Mouse (Mus musculus): ENCODE results near the gene Ankrd44. TPM values are rescaled to one million over a fixed set of nuclear protein-coding genes. Genes with fewer than 3 reads are reported as not detected.
A peak's percentile ranks its signal among the peaks of the same experiment; 100 is the strongest.

Gene Ankrd44
- total RNA-seq, 1 experiment from 2014 or later: 49.5 TPM

DNA sequence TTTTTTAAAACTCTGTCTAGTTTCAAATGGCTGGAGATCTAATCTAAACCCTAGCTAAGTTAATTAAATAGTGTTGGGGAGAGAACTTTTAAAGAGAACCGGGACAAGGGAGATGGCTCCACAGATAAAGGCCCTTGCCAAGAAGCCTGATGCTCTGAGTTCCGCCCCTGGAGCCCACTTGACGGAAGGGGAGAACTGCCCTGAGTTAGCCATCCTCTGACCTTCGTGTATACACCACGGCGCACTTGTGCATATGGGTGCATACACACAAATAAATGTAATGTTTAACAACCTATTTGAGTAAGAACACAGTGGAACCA is 87.7 kb downstream of the Ankrd44 start:
- no peak for ATAC-seq (replicated peaks in 1 of 2; ENCODE audit: insufficient read depth in 1 of 2, low FRiP score in 2 of 2, low TSS enrichment in 1 of 2, low read depth in 1 of 2, poor library complexity in 2 of 2, severe bottlenecking in 2 of 2)

DNA sequence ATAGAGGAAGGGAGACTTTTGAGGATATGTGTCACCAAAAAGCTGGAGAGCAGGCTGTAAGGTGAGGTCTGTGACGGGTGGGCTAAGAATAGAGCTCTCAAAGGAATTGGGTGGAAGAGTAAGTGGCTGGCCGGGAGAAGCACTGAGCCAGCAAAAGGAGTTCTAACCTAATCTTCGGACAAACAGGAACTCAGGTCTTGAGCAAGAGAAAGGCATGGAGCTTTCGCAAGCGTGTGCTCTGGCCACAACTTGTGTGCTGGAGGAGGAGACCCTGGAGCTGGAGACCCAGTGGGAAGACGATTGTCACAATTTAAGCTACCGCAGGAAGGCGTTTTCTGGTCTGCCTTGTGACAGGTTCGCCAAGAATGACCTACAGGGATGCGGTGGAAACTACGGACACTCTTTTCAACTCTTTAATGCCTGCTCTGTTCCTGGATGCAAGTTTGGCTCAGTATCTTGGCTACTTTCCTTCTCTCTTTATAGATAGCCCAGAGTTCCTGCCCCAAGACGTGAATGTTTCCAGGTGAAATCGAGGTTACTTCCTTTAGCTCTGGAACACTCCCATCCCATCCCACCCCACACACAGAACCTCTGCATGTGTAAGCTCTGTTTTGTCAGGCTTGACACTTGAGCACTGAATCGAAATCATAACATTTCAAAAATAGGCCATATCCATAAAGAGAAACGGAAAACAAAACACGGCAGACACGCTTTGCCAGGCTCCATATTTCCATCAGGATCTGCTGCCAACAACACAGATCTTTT is 88.3 kb downstream of the Ankrd44 start:
- ATAC-seq (replicated peaks in 1 of 2; ENCODE audit: insufficient read depth in 1 of 2, low FRiP score in 2 of 2, low TSS enrichment in 1 of 2, low read depth in 1 of 2, poor library complexity in 2 of 2, severe bottlenecking in 2 of 2): peak; percentile 33 to 34; a peak in 2 of 4 replicates

DNA sequence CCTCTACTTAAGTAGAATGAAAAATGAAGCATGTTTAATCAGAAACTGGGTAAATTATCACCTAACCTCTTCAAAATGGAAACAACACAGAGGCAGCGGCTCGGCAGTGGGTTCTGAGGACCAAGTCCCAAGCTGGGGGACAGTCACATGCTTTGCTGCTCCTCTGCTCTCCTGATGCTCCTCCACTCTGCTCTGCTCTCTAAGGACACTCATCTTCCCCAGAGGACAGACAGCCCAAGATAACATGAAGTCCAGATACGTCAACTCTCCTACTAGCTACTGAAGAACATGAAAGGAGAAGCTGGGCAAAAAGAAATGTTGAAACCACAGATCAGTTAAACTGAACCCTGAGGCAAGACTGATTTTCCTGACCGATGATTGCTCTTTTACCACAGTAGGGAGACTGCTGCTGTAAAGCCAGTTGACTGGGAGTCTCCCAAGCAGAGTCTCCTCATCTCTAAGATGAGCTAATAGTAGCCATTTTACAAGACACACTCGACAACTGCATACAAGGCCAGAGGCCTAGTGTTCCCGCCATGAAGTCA is 90.5 kb downstream of the Ankrd44 start:
- ATAC-seq (replicated peaks in 1 of 2; ENCODE audit: insufficient read depth in 1 of 2, low FRiP score in 2 of 2, low TSS enrichment in 1 of 2, low read depth in 1 of 2, poor library complexity in 2 of 2, severe bottlenecking in 2 of 2): peak in 1 of 2 experiments; percentile 41; a peak in 1 of 4 replicates

DNA sequence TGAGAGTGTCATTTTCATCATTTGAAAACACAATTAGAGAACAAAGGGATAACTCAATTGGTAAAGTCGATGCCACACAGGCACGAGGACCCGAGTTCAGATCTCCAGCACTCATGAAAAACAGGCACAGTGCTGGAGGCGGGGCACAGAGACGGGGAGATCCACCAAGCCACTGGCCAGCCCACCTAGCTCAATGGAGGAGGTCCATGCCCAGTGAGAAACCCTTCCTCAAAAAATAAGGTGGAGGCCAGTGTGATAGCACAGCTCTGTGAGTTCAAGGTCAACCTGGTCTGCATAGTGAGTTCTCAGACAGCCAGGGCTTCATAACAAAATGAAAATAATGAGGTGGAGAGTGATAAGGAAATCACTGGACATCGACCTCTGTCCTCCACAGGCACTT is 93.0 kb downstream of the Ankrd44 start:
- no peak for ATAC-seq (replicated peaks in 1 of 2; ENCODE audit: insufficient read depth in 1 of 2, low FRiP score in 2 of 2, low TSS enrichment in 1 of 2, low read depth in 1 of 2, poor library complexity in 2 of 2, severe bottlenecking in 2 of 2)

DNA sequence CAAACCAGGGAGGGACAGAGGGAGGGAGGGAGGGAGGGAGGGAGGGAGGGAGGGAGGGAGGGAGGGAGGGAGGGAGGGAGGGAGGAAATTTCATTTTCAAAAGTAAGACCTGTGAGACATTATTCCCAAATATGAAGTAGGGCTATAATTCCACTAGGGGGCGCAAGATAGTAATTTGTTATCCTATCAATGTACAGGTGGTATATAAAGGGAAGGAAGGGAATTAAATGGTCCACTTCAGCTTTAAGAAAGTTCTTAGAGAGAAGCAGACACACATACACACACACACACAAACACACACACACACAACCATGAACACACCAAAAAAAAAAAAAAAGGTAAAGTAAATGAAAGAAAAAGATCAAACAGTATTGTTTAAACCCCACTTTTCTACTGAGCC is 93.4 kb downstream of the Ankrd44 start:
- peak; percentile 37 to 51; a peak in 2 of 4 replicates for ATAC-seq (replicated peaks in 1 of 2; ENCODE audit: insufficient read depth in 1 of 2, low FRiP score in 2 of 2, low TSS enrichment in 1 of 2, low read depth in 1 of 2, poor library complexity in 2 of 2, severe bottlenecking in 2 of 2)

DNA sequence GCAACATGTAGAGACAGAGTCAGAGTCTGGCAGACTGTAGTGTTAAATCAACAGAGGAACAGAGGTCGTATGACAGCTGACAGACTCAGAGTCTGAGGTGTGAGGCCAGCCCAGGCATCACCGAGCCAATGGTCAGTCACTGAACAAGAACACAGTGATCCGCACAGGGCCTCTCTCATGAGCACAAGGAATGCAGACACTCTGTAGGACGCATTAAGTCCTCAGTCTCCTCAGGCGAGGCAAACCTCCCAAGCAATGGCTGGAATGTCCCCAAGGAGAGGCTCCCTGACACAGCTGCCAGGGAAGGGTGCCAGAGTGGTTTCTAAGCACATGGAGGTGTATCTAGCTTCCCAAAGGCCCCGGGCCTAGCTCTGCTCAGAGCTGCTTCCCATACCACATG is 96.0 kb downstream of the Ankrd44 start:
- no peak for ATAC-seq (replicated peaks in 1 of 2; ENCODE audit: insufficient read depth in 1 of 2, low FRiP score in 2 of 2, low TSS enrichment in 1 of 2, low read depth in 1 of 2, poor library complexity in 2 of 2, severe bottlenecking in 2 of 2)

DNA sequence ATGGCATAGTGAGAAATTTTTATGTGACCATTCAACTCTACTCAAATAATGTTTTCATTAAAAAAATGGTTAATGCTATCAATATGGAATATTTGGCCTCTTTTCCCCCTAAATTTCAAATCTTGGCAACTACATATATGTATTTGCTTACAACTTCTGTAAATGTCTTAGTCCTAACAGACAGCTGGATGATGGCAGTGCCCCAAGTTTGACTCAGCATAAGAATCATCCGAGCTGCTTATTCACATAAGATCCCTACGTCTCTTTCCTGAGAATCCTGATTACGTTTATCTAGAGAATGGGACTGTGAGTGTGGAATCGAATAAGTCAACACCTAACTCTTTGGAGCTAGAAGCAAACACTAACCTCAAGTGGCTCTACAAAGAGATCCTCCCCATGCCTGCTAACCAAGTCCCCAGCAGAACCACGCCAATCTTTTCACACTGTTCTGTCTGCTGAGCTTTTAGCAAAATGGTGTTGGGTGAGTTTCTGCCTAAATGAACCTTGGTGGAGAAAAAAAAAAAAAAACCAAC is 96.4 kb downstream of the Ankrd44 start:
- ATAC-seq (replicated peaks in 1 of 2; ENCODE audit: insufficient read depth in 1 of 2, low FRiP score in 2 of 2, low TSS enrichment in 1 of 2, low read depth in 1 of 2, poor library complexity in 2 of 2, severe bottlenecking in 2 of 2): no peak

DNA sequence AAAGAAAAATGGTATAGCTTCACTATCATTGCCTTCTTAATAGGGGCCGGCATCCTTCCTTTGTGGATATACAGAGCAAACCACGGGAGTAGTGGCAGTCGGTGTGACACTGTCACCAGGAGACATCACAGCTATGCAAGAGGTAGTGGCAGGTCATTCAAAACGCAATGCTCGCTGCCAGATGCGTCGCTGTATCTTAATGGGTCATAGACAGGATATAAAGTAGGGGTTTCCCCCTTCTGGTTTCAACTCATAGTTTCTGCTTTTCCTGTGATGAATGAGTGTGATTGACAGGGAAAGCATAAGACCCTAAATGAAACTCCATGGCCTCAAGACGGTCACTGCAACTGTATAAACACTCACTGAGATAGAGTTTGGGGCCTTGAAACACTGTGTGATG is 98.4 kb downstream of the Ankrd44 start:
- peak; percentile 57 to 80 for ATAC-seq (replicated peaks in 1 of 2; ENCODE audit: insufficient read depth in 1 of 2, low FRiP score in 2 of 2, low TSS enrichment in 1 of 2, low read depth in 1 of 2, poor library complexity in 2 of 2, severe bottlenecking in 2 of 2)

DNA sequence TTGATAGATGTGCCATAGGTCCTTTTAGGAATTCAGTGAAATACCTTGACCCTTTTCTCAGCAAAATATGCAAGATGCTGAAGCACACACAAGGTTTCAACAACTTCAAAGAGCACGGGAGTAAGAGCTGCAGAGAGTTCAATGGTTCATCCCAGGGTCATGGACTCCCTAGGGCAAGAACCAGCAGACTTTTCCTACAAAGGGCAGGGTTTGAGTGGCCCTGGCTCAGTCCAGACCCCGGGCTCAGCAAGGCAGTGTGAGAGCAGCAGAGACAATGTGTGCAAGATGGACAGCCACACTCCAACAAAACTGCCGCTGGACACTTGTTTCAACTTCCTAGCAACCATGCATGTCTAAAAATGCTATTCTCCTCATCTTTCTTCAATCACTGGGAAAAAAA is 98.8 kb downstream of the Ankrd44 start:
- ATAC-seq (replicated peaks in 1 of 2; ENCODE audit: insufficient read depth in 1 of 2, low FRiP score in 2 of 2, low TSS enrichment in 1 of 2, low read depth in 1 of 2, poor library complexity in 2 of 2, severe bottlenecking in 2 of 2): no peak

DNA sequence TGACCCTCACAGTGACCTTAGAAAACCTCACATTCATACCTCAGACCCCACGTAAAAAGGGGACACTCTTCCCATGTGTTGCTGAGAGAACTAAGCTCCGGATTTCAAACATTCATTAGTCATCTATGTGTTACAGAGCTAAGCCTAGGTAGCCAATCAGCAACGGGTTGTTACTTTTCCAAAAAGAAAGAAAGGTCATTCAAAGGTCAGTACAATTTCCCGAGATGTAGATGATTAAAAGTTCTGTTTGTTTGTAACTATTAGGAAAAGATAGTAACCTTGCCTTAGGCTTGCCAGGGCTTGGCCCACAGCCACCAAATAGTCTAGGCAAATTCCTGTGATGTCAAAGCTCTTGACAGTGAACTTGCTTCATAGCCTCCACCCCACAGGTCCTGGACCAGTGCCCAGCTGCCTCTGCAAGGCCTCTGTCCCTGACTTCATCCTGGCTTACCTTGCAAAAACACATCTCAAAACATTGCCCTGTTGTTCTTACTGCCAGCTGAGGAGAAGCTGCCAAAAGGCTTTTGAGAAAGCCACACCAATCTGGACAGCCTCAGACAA is 99.7 kb downstream of the Ankrd44 start:
- ATAC-seq (replicated peaks in 1 of 2; ENCODE audit: insufficient read depth in 1 of 2, low FRiP score in 2 of 2, low TSS enrichment in 1 of 2, low read depth in 1 of 2, poor library complexity in 2 of 2, severe bottlenecking in 2 of 2): no peak

DNA sequence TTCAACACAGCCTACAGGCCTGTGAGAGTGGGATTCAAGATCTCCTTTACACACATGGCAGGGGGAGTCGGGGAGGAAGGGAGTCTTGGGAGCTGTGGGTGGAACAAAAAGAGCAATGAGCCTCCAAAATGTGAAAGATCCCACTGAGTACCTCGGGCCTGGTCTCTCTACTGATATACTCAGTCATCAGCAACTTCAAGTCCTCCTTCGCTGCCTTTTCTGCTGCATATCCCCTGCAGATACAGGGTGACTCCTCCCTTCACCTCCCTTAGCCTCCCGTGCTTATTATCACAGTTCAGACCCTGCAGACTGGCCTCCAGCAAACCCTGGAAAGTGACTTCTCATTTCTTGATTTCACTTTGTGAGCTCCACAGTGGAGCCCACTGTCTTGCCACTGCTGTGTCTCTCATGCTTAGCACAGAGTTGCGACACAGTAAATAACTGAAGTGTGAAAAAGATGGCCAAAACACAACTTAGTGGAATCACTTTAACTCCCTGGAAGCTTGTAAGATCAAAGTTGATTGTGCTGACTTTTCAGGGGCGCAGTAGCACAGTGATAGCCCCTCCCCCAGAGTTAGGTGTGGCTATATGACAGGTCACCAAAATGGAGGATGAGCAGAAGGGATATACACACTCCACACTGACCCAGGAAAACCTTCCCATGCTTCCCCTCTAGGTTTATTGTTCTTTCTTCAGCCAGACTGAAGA is 100.3 kb downstream of the Ankrd44 start:
- no peak for ATAC-seq (replicated peaks in 1 of 2; ENCODE audit: insufficient read depth in 1 of 2, low FRiP score in 2 of 2, low TSS enrichment in 1 of 2, low read depth in 1 of 2, poor library complexity in 2 of 2, severe bottlenecking in 2 of 2)

DNA sequence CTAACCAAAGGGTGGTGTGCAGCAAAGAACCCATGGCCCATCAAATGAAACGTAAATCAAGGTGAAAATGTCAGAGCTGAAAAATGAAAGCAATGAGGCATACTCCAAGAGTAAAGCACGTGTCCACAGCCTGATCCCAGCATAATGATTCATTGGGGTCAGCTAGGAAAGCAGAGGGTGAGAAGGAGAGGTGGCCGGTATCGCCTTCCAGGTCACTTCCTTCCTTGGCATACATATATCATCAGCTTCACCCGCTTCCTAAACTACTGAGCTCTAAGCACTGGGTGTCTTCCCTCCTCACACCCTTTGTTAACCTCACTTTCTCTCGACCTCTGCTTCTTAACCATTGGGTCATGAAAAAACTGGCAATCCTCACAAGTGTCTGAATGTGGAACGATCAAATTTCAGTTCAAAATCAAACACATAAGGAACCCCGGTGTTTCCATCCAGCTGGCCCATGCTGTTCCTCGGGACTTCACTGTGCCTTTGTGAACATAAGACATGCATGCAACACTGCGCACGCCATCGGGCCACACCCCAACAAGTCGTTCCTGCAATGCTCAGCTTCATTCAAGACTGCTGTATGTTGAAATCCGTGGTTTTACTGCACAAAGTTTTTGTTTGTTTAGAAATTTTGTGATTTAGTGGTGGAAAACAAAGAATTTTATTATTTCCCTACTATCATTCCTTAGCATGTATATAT is 101.9 kb downstream of the Ankrd44 start:
- no peak for ATAC-seq (replicated peaks in 1 of 2; ENCODE audit: insufficient read depth in 1 of 2, low FRiP score in 2 of 2, low TSS enrichment in 1 of 2, low read depth in 1 of 2, poor library complexity in 2 of 2, severe bottlenecking in 2 of 2)

DNA sequence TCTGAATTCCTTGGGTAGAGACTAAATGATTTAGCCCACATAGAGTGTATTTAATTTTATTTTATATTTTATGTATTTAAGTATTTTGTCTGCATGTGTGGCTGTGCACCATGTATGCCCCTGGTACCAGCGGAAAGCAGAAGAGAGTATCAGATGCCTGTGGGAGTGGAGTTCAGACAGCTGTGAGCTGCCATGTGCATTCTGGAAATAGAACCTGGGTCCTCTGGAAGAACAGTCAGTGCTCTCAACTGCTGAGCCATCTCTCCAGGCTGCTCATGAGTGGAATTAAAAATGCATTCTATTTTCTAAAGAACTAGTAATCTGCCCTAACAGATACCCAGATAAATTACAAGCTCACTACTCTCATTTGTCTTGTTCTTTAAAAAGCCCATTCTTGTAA is 104.4 kb downstream of the Ankrd44 start:
- ATAC-seq (replicated peaks in 1 of 2; ENCODE audit: insufficient read depth in 1 of 2, low FRiP score in 2 of 2, low TSS enrichment in 1 of 2, low read depth in 1 of 2, poor library complexity in 2 of 2, severe bottlenecking in 2 of 2): no peak

DNA sequence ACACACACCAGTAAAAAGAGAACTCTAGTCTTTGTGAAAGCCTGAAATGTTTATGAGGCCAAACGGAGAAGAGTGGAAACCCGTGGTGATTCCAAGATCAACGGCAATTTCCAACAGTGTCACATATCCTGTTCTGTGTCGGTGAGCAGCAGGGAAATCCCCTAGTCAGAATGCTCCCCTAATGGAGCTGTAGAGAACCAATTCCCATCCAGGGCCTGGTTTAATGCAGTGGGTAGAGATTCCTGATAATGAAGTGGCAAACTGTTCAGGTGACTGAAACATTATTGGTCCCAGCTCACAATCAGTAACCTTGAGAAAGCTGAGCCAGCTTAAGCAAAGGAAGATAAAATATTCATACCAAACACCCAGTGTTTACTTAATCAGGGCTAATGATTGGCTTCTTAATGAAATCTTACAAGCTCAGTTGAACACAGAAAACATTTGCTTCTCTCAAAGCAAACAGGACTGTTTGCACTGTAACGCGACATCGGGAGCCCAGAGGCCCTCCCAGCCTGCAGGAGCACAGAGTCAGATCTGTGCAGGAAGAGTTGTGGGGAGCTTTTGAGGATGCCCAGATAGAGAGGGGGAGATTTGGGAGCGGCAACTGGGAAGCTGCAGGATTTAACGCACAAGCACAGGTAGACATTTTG is 110.9 kb downstream of the Ankrd44 start:
- no peak for ATAC-seq (replicated peaks in 1 of 2; ENCODE audit: insufficient read depth in 1 of 2, low FRiP score in 2 of 2, low TSS enrichment in 1 of 2, low read depth in 1 of 2, poor library complexity in 2 of 2, severe bottlenecking in 2 of 2)

DNA sequence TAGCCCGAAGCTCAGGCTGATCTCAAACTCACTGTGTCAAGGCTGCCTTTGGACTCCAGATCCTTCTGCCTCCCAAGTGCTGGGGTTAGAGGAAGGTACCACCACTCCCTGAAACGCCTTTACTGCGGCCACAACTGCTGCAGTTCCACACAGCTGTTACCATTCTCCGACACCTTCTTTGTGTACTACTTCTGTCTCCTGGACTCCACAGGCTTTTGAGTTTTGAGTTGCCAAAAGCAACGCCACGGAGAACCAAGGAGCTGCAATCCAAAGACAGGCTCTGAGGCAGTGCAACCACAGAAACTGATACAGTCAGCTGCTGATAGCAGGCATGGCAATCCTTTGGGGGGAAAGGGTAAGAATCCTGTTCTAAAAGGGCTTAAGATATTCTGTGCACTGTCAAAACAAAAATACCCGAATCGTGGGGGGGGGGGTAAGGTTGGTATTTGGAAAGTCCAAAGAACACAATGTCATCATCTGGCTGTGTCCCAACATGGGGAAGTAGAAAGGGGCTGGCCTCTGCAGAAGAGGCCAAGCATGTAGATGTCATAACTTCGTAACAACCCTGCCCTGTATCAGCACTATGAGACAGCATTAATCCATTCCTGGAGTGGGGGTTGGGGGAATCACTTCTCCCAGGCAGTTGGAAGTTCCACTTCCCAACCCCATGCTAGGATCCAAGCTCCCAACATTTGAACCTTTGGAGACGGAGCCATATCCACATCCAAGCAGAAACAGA is 116.2 kb downstream of the Ankrd44 start:
- peak; percentile 46 to 74; a peak in 2 of 4 replicates for ATAC-seq (replicated peaks in 1 of 2; ENCODE audit: insufficient read depth in 1 of 2, low FRiP score in 2 of 2, low TSS enrichment in 1 of 2, low read depth in 1 of 2, poor library complexity in 2 of 2, severe bottlenecking in 2 of 2)

DNA sequence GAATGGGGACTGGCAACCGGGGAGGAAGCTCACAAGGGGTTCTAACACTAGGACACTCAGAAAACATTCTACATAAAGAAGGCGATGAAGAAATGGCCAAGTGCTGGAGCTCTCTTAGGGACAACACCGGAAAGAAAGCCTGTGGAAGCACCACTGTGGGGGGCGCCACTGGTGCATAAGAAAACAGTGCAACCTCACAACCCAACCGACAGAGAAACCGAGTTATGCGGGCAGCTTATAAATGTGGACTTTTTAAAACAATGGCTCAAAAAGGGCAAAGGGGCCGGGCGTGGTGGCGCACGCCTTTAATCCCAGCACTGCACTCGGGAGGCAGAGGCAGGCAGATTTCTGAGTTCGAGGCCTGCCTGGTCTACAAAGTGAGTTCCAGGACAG is 117.1 kb downstream of the Ankrd44 start:
- ATAC-seq (replicated peaks in 1 of 2; ENCODE audit: insufficient read depth in 1 of 2, low FRiP score in 2 of 2, low TSS enrichment in 1 of 2, low read depth in 1 of 2, poor library complexity in 2 of 2, severe bottlenecking in 2 of 2): no peak
